ENCODE assay signal across 18 mouse cellular contexts in the genomic region with DNA sequence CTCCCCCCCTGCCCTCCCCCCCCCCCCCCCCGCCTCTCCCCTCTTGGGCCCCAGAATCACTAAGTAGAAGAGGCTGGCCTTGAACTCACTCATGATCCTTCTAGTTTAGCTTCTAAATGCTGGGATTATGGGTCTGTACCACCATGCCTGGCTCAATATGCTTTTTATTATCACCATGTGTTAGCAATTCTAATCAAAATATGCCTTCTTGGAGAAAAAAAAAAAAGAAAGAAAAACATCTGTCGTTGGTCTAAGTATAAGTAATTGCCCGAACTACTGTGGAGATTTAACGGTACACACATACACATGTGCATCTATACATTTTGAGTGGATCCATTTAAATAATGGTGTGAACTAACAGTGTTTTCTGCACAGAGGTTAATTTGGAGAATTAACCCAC.
A peak's percentile ranks its signal among the peaks of the same experiment; 100 is the strongest.
DNase-seq lines count a peak whose midpoint lies in the region; ATAC-seq lines count a peak whose summit lies in the region.
"Had no signal": no experiment of that assay in that cellular context is flagged by ENCODE, and none has a peak within 500 bp of the region (broad histone marks: within the 10 kb centered on the region; RNA-seq: fewer than 3 reads in every experiment).

No protein-coding gene starts in this region.

- H3K4me3 ChIP-seq in limb, embryonic 12.5 days (replicated peaks), result no peak overlapping the region
- H3K4me3 ChIP-seq in limb, embryonic 10.5 days, result no peak overlapping the region
- no peak overlapping the region for H3K4me3 ChIP-seq in liver, embryonic 11.5 days (ENCODE audit: low read depth, low read length)
- H3K4me3 ChIP-seq: embryonic facial prominence, embryonic 12.5 days; forebrain, embryonic 13.5 days; forebrain, embryonic 15.5 days had no signal

- H3K27ac ChIP-seq in limb, embryonic 12.5 days, result peak overlapping the region; percentile 32; the same call in 1 of the 2 replicates
- H3K27ac ChIP-seq in limb, embryonic 10.5 days, result no peak overlapping the region
- H3K27ac ChIP-seq in liver, embryonic 11.5 days (ENCODE audit: low read depth, low read length), result no peak overlapping the region
- H3K27ac ChIP-seq: embryonic facial prominence, embryonic 12.5 days; forebrain, embryonic 13.5 days; forebrain, embryonic 15.5 days had no signal

- no peak overlapping the region for H3K9ac ChIP-seq in limb, embryonic 12.5 days (replicated peaks)
- H3K9ac ChIP-seq in liver, embryonic 11.5 days (ENCODE audit: low read depth, low read length), result no peak overlapping the region
- H3K9ac ChIP-seq: embryonic facial prominence, embryonic 12.5 days; forebrain, embryonic 13.5 days; forebrain, embryonic 15.5 days; forebrain, postnatal 0 days had no signal

- no peak for DNase-seq in limb, embryonic 10.5 days (ENCODE audit: low spot score)
- DNase-seq in hindlimb bud, embryonic 11.5 days (ENCODE audit: extremely low spot score, low read depth, low spot score), result peak; percentile 52
- DNase-seq in heart, postnatal 4 days, result no peak
- DNase-seq in liver, embryonic 11.5 days (ENCODE audit: low spot score), result no peak
- DNase-seq: adrenal gland, adult 2 months; adrenal gland, postnatal 10 days; adrenal gland, postnatal 25 days; cerebellum, adult 11 months; cerebellum, adult 18-20 months; cerebellum, adult 8-10 months; cerebellum, adult 9-11 months; cerebellum, postnatal 14 days; cerebellum, postnatal 36 days; forebrain, postnatal 0 days had no signal

- peaks cover 8% of the 10 kb centered on the region for H3K27me3 ChIP-seq in limb, embryonic 12.5 days
- H3K27me3 ChIP-seq in limb, embryonic 10.5 days (ENCODE audit: low read depth, poor library complexity, severe bottlenecking), result peaks cover 22% of the 10 kb centered on the region; the same call in 1 of the 2 replicates
- no peaks in the 10 kb centered on the region for H3K27me3 ChIP-seq in liver, embryonic 11.5 days (replicated peaks; ENCODE audit: control insufficient read depth, insufficient read depth, low read length)
- H3K27me3 ChIP-seq: forebrain, embryonic 13.5 days; forebrain, embryonic 15.5 days had no signal

- no peaks in the 10 kb centered on the region for H3K36me3 ChIP-seq in limb, embryonic 12.5 days
- no peaks in the 10 kb centered on the region for H3K36me3 ChIP-seq in limb, embryonic 10.5 days
- no peaks in the 10 kb centered on the region for H3K36me3 ChIP-seq in liver, embryonic 11.5 days (ENCODE audit: control insufficient read depth, insufficient read depth, low read length)
- H3K36me3 ChIP-seq: embryonic facial prominence, embryonic 12.5 days; forebrain, embryonic 15.5 days had no signal

- no peak overlapping the region for H3K4me2 ChIP-seq in limb, embryonic 12.5 days
- H3K4me2 ChIP-seq in liver, embryonic 11.5 days, result no peak overlapping the region
- H3K4me2 ChIP-seq: embryonic facial prominence, embryonic 12.5 days; forebrain, embryonic 13.5 days; forebrain, embryonic 15.5 days had no signal

- peaks cover 16% of the 10 kb centered on the region; the same call in 1 of the 2 replicates for H3K4me1 ChIP-seq in limb, embryonic 12.5 days (replicated peaks)
- peaks cover 10% of the 10 kb centered on the region for H3K4me1 ChIP-seq in limb, embryonic 10.5 days
- H3K4me1 ChIP-seq in liver, embryonic 11.5 days (replicated peaks; ENCODE audit: control insufficient read depth, insufficient read depth, low read length), result no peaks in the 10 kb centered on the region
- H3K4me1 ChIP-seq: forebrain, embryonic 13.5 days; forebrain, embryonic 15.5 days had no signal

- no peaks in the 10 kb centered on the region for H3K9me3 ChIP-seq in limb, embryonic 12.5 days
- no peaks in the 10 kb centered on the region for H3K9me3 ChIP-seq in limb, embryonic 10.5 days (replicated peaks)
- H3K9me3 ChIP-seq in liver, embryonic 11.5 days (ENCODE audit: control insufficient read depth, low read length), result no peaks in the 10 kb centered on the region
- H3K9me3 ChIP-seq: embryonic facial prominence, embryonic 12.5 days; forebrain, embryonic 13.5 days; forebrain, embryonic 15.5 days had no signal

- 0 out of 2 replicates have a peak, but pooled peaks have one; percentile 48 for ATAC-seq in limb, embryonic 12.5 days (ENCODE audit: insufficient number of reproducible peaks, insufficient read depth, low FRiP score, low TSS enrichment, low read depth)
- ATAC-seq in liver, embryonic 11.5 days (replicated peaks; ENCODE audit: low FRiP score), result no peak
- ATAC-seq: forebrain, embryonic 13.5 days; forebrain, embryonic 15.5 days; forebrain, postnatal 0 days had no signal

- WGBS in limb, embryonic 12.5 days, result 25% methylated on average over 3 of the region's 4 CpGs
- 37% methylated on average over 3 of the region's 4 CpGs for WGBS in limb, embryonic 10.5 days
- WGBS in liver, embryonic 11.5 days, result 85% methylated on average over 3 of the region's 4 CpGs
